Mouse (Mus musculus): ENCODE data around the gene Vcp. TPM values are rescaled to one million over a fixed set of nuclear protein-coding genes. Genes with fewer than 3 reads are reported as not detected.

Gene Vcp
- 71.9 and 85.5 TPM in 2 replicates for total RNA-seq (2015; ENCODE audit: low replicate concordance)
- total RNA-seq (2017; ENCODE audit: low replicate concordance) = 149 and 153 TPM in 2 replicates

GRCm38 (mm10) chr4:43000141-43000986 lies at the start of gene Vcp:
Vcp (minus strand) TSS chr4:43000507.
- peak; percentile 92 for ATAC-seq (replicated peaks; ENCODE audit: low FRiP score, poor library complexity, severe bottlenecking)

- ATAC-seq (replicated peaks; ENCODE audit: low FRiP score, poor library complexity, severe bottlenecking) = peak; percentile 58; the same call in 1 of the 2 replicates
These were observed 46.9 kb upstream of the Vcp start for GRCm38 (mm10) chr4:43047231-43047630.

GRCm38 (mm10) chr4:43046607-43047006 lies 46.3 kb upstream of the Vcp start:
- ATAC-seq (replicated peaks; ENCODE audit: low FRiP score, poor library complexity, severe bottlenecking) = no peak

GRCm38 (mm10) chr4:43045659-43046302 lies 45.5 kb upstream of the Vcp start, which contains the start of gene Fam214b:
Fam214b (minus strand) TSS chr4:43046220.
- peak; percentile 86 for ATAC-seq (replicated peaks; ENCODE audit: low FRiP score, poor library complexity, severe bottlenecking)

GRCm38 (mm10) chr4:43045285-43045658 lies 45.0 kb upstream of the Vcp start:
- no peak for ATAC-seq (replicated peaks; ENCODE audit: low FRiP score, poor library complexity, severe bottlenecking)

GRCm38 (mm10) chr4:43044673-43045072 lies 44.4 kb upstream of the Vcp start:
- ATAC-seq (replicated peaks; ENCODE audit: low FRiP score, poor library complexity, severe bottlenecking) = no peak

- no peak for ATAC-seq (replicated peaks; ENCODE audit: low FRiP score, poor library complexity, severe bottlenecking)
These were observed 43.5 kb upstream of the Vcp start for GRCm38 (mm10) chr4:43043644-43044357.

GRCm38 (mm10) chr4:43040881-43041547 lies 40.7 kb upstream of the Vcp start:
- ATAC-seq (replicated peaks; ENCODE audit: low FRiP score, poor library complexity, severe bottlenecking) = no peak

GRCm38 (mm10) chr4:43040114-43040572 lies 39.8 kb upstream of the Vcp start:
- peak; percentile 78 for ATAC-seq (replicated peaks; ENCODE audit: low FRiP score, poor library complexity, severe bottlenecking)

GRCm38 (mm10) chr4:43039609-43040008 lies 39.3 kb upstream of the Vcp start:
- ATAC-seq (replicated peaks; ENCODE audit: low FRiP score, poor library complexity, severe bottlenecking) = no peak

- ATAC-seq (replicated peaks; ENCODE audit: low FRiP score, poor library complexity, severe bottlenecking) = peak; percentile 59
These were observed 38.5 kb upstream of the Vcp start for GRCm38 (mm10) chr4:43038567-43039495.

GRCm38 (mm10) chr4:43037860-43038566 lies 37.7 kb upstream of the Vcp start:
- peak; percentile 74 for ATAC-seq (replicated peaks; ENCODE audit: low FRiP score, poor library complexity, severe bottlenecking)

- ATAC-seq (replicated peaks; ENCODE audit: low FRiP score, poor library complexity, severe bottlenecking) = no peak
These were observed 36.0 kb upstream of the Vcp start for GRCm38 (mm10) chr4:43036356-43036755.

- no peak for ATAC-seq (replicated peaks; ENCODE audit: low FRiP score, poor library complexity, severe bottlenecking)
These were observed 35.5 kb upstream of the Vcp start for GRCm38 (mm10) chr4:43035851-43036250.

- ATAC-seq (replicated peaks; ENCODE audit: low FRiP score, poor library complexity, severe bottlenecking) = no peak
These were observed 33.2 kb upstream of the Vcp start for GRCm38 (mm10) chr4:43033481-43033880.

- ATAC-seq (replicated peaks; ENCODE audit: low FRiP score, poor library complexity, severe bottlenecking) = no peak
These were observed 32.2 kb upstream of the Vcp start for GRCm38 (mm10) chr4:43032501-43032900.

GRCm38 (mm10) chr4:43031237-43031995 lies 31.1 kb upstream of the Vcp start, which contains the start of gene Stoml2:
Stoml2 (minus strand) TSS chr4:43031710.
- ATAC-seq (replicated peaks; ENCODE audit: low FRiP score, poor library complexity, severe bottlenecking) = peak; percentile 91
